Mouse (Mus musculus): ENCODE results near the gene Speer3.
"Not testable (repeated sequence)": the region's sequence is repeated elsewhere in the genome, so short reads cannot be mapped to it uniquely, and the experiment has no call there.

Gene Speer3

DNA sequence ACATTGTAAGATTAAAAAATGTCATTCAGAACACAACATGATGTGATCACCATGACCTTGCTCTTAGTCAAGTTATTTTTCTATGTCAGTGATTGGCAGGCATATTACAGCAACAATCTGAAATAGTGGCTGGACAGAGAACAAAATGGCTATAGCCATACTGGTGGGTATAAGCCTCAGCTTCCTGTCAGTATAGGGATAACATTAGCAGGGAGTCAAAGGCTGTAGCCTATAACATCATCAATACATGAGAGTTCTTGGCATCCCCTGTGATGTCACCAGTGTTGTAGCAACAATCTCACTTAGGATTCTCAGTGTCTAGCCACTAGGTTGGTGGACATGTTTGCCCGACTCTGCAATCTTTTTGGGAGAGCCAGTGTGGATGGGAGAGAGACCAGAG is at the start of gene Speer3:
Gene Speer3 (plus strand): TSS at position 301 of the 400 bp plus-strand sequence.
- no peak for DNase-seq

DNA sequence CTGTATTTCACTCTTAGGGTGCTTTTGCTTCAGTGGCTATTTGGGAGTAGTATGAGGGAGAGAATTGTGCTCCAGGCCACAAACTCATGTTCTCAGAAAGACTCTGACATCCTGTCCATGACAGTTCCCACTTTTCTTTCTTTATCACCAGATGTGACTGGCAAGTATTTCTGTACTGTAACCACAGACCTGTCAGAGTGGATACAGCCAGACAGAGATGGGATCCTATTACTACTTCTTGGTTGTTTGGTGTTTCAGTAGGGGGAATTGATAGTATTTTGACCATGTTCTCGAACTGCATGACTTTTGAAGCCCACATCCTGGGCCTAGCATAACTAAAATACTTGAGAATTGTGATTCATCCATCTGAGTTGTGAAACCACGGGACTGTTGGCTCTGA is 19.1 kb downstream of the Speer3 start:
- DNase-seq, result not testable (repeated sequence)

DNA sequence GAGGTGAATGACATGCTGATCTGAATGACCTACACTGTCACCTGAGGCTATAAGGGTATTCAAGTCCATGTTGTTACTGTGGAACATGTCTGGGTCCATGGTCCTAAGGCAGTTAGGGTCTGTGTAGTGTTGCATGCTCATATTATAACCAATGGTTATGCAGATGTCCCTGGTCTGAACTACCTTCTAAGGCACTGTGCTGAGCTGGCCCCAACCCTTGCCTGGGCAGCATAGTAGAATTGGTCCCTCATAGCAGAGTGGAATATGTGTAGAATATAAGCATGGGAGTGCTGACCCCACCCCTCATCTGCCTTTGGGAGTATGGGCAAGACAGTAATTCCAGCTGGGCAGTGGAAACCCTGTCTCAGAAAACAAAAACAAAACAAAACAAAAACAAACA is 33.7 kb downstream of the Speer3 start:
- no peak for DNase-seq

DNA sequence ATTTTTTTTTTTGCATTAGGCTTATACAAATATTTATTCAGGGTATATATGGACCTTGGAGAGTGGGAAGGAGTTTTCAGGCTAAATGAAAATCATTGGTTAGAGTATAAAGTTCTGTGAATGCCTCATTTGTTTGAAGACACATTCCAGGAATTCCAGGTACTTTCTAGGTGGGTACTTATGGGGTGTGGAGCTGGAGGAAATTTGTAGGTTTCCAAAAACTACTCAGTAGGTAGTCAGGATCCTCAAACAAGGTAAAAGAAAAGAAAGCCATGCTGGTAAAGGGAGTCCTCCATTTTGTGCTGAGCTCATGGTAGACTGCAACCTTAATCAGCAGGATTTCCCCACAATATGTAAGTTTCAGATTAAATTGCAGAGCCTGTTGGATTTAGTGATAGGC is 35.3 kb downstream of the Speer3 start:
- no peak for DNase-seq

DNA sequence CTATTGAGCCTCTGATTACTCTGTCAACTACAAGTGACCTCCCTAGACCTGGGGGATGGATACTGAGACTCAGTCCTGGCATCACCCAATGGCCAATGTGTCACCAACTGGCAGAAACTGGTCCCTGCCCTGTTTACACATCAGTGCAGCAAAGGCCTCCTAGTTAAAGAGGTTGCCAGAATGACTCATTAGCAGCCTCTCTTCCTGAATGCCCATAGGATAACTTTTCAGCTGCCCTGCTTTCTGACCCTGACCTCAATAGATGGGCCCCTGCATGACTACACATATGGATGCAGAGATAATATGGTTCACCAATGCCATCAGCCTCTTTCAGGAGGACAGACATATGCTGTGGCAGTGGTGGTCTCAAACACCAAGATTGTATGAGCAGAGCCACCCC is 52.9 kb downstream of the Speer3 start:
- no peak for DNase-seq
